Mouse (Mus musculus): ENCODE measurements around the gene Grin2a.

- TF ChIP-seq CTCF (IDR thresholded peaks at IDR 0.05; ENCODE audit: insufficient read depth, low read depth, low read length) (no peak), POLR2A (IDR thresholded peaks at IDR 0.05; ENCODE audit: insufficient read depth, low read depth, low read length) (no peak)
These were observed 235.0 kb downstream of the Grin2a start for GRCm38 (mm10) chr16:9760347-9760746.

Measured in olfactory bulb, adult 2 months (tissue).